Mouse (Mus musculus) CH12.LX (cell line): ENCODE data around the gene Trim39. TPM values are rescaled to one million over a fixed set of nuclear protein-coding genes. Genes with fewer than 3 reads are reported as not detected.

Experiments used
- DNase-seq: peaks from one replicate; pipeline ENCODE4 v3.0.0-alpha.2; 2013; ENCODE audit errors: extremely low read depth
- H3K27ac ChIP-seq: 2 replicates; pipeline ENCODE4 v1.5.1; 2012; ENCODE audit warnings: low read depth, mild to moderate bottlenecking, control low read depth, moderate library complexity; ENCODE audit not compliant: insufficient read depth
- H3K27me3 ChIP-seq: replicated peaks from 2 replicates; pipeline ENCODE3; 2012; ENCODE audit warnings: inconsistent platforms
- H3K36me3 ChIP-seq, 2 experiments: replicated peaks in 1 of 2; 2 replicates each; pipeline versions ENCODE3 to v1.6.1; 2012; ENCODE audit warnings: inconsistent platforms in 1 of 2, low read length in 1 of 2, mild to moderate bottlenecking in 1 of 2, mixed read lengths in 1 of 2, moderate library complexity in 1 of 2; ENCODE audit not compliant: control insufficient read depth in 1 of 2, insufficient read depth in 1 of 2
- H3K4me1 ChIP-seq, 2 experiments: 2 replicates each; pipeline ENCODE4 v1.6.1; 2012; ENCODE audit warnings: inconsistent platforms in 1 of 2, moderate library complexity in 1 of 2; ENCODE audit not compliant: insufficient read depth in 2 of 2, control insufficient read depth in 1 of 2
- H3K4me2 ChIP-seq: 2 replicates; pipeline ENCODE4 v1.6.1; 2012; ENCODE audit warnings: low read depth, mild to moderate bottlenecking, control low read depth; ENCODE audit not compliant: poor library complexity, insufficient read depth, severe bottlenecking
- H3K4me3 ChIP-seq, 3 experiments: fragments of 150-350 bp in 1 of 3; sonication (generic) in 1 of 3; replicated peaks in 1 of 3; 2 replicates each; pipeline versions ENCODE3 to v1.5.1; 2011 to 2012; ENCODE audit warnings: low read depth in 2 of 3, low read length in 2 of 3, mild to moderate bottlenecking in 2 of 3, moderate library complexity in 2 of 3, control low read depth in 1 of 3, improper control_type of control experiment in 1 of 3, inconsistent platforms in 1 of 3, mixed read lengths in 1 of 3; ENCODE audit not compliant: poor library complexity in 1 of 3
- H3K79me2 ChIP-seq: replicated peaks from 2 replicates; pipeline ENCODE4 v1.6.1; 2012; ENCODE audit warnings: mild to moderate bottlenecking, moderate library complexity; ENCODE audit not compliant: control insufficient read depth, poor library complexity, insufficient read depth, severe bottlenecking; ENCODE audit errors: extremely low read depth
- H3K9ac ChIP-seq: 2 replicates; pipeline ENCODE4 v1.6.1; 2012; ENCODE audit warnings: low read depth, mild to moderate bottlenecking, control low read depth, moderate library complexity; ENCODE audit not compliant: insufficient read depth
- H3K9me3 ChIP-seq: replicated peaks from 2 replicates; pipeline ENCODE3; 2012; ENCODE audit warnings: low read length, inconsistent platforms, mixed read lengths
- BHLHE40 ChIP-seq: IDR thresholded peaks from 2 replicates; pipeline ENCODE4 v1.6.1; 2011; ENCODE audit warnings: mild to moderate bottlenecking, low read depth, low read length, improper control_type of control experiment
- CHD1 ChIP-seq: IDR thresholded peaks from 2 replicates; pipeline ENCODE4 v1.6.1; 2012; ENCODE audit warnings: low read depth, low read length, improper control_type of control experiment, inconsistent platforms
- CTCF ChIP-seq, 2 experiments: IDR thresholded peaks in 1 of 2; conservative IDR thresholded peaks in 1 of 2; 2 replicates each; pipeline ENCODE4 v1.5.1; 2011 to 2012; ENCODE audit warnings: low read depth in 2 of 2, low read length in 2 of 2, improper control_type of control experiment in 1 of 2, inconsistent platforms in 1 of 2, mild to moderate bottlenecking in 1 of 2, moderate library complexity in 1 of 2
- E2F4 ChIP-seq: IDR thresholded peaks from 2 replicates; pipeline ENCODE4 v1.6.1; 2011; ENCODE audit warnings: low read depth, low read length, improper control_type of control experiment; ENCODE audit not compliant: insufficient replicate concordance
- ETS1 ChIP-seq: conservative IDR thresholded peaks from 2 replicates; pipeline ENCODE4 v1.6.1; 2012; ENCODE audit warnings: low read depth, mild to moderate bottlenecking, inconsistent platforms, low read length, improper control_type of control experiment, moderate library complexity
- GABPA ChIP-seq: IDR thresholded peaks from 2 replicates; pipeline ENCODE4 v1.6.1; 2012; ENCODE audit warnings: low read depth, low read length, improper control_type of control experiment, inconsistent platforms; ENCODE audit not compliant: insufficient replicate concordance
- HCFC1 ChIP-seq: IDR thresholded peaks from 2 replicates; pipeline ENCODE4 v1.6.1; 2012; ENCODE audit warnings: low read depth, mild to moderate bottlenecking, inconsistent platforms, low read length, improper control_type of control experiment
- JUN ChIP-seq: IDR thresholded peaks from 2 replicates; pipeline ENCODE4 v1.6.1; 2011; ENCODE audit warnings: low read depth, mild to moderate bottlenecking, low read length, improper control_type of control experiment, moderate library complexity; ENCODE audit not compliant: insufficient read depth
- MAFK ChIP-seq: IDR thresholded peaks from 2 replicates; pipeline ENCODE4 v1.6.1; 2011; ENCODE audit warnings: low read length, improper control_type of control experiment; ENCODE audit not compliant: insufficient replicate concordance
- MAX ChIP-seq: IDR thresholded peaks from 2 replicates; pipeline ENCODE4 v1.6.1; 2011; ENCODE audit warnings: low read length, improper control_type of control experiment
- MAZ ChIP-seq: IDR thresholded peaks from 2 replicates; pipeline ENCODE4 v1.6.1; 2012; ENCODE audit warnings: low read depth, mild to moderate bottlenecking, inconsistent platforms, low read length, improper control_type of control experiment, moderate library complexity
- MEF2A ChIP-seq: IDR thresholded peaks from 2 replicates; pipeline ENCODE4 v1.6.1; 2014; ENCODE audit warnings: low read depth, mild to moderate bottlenecking, inconsistent platforms, low read length, improper control_type of control experiment, borderline replicate concordance
- MXI1 ChIP-seq: IDR thresholded peaks from 2 replicates; pipeline ENCODE4 v1.6.1; 2011; ENCODE audit warnings: mild to moderate bottlenecking, low read depth, low read length, improper control_type of control experiment
- MYC ChIP-seq: IDR thresholded peaks from 2 replicates; pipeline ENCODE4 v1.6.1; 2011; ENCODE audit warnings: low read depth, mild to moderate bottlenecking, improper control_type of control experiment, low read length
- NELFE ChIP-seq: IDR thresholded peaks from 2 replicates; pipeline ENCODE4 v1.6.1; 2011; ENCODE audit warnings: low read depth, low read length, improper control_type of control experiment
- NRF1 ChIP-seq: IDR thresholded peaks from 2 replicates; pipeline ENCODE4 v1.6.1; 2014; ENCODE audit warnings: low read depth, mild to moderate bottlenecking, inconsistent platforms, low read length, improper control_type of control experiment, moderate library complexity
- RCOR1 ChIP-seq: conservative IDR thresholded peaks from 2 replicates; pipeline ENCODE4 v1.6.1; 2012; ENCODE audit warnings: low read depth, mild to moderate bottlenecking, inconsistent platforms, low read length, improper control_type of control experiment
- SIN3A ChIP-seq: IDR thresholded peaks from 2 replicates; pipeline ENCODE4 v1.6.1; 2012; ENCODE audit warnings: low read length, improper control_type of control experiment, inconsistent platforms
- TBP ChIP-seq: conservative IDR thresholded peaks from 2 replicates; pipeline ENCODE4 v1.6.1; 2011; ENCODE audit warnings: low read depth, low read length, improper control_type of control experiment
- USF1 ChIP-seq: IDR thresholded peaks from 2 replicates; pipeline ENCODE4 v1.6.1; 2014; ENCODE audit warnings: low read depth, mild to moderate bottlenecking, inconsistent platforms, low read length, improper control_type of control experiment
- ZMIZ1 ChIP-seq: IDR thresholded peaks from 2 replicates; pipeline ENCODE4 v1.6.1; 2012; ENCODE audit warnings: low read depth, mild to moderate bottlenecking, inconsistent platforms, low read length, improper control_type of control experiment
- dilution Hi-C: fragments of 300-500 bp; cut with MboI; formaldehyde crosslinking; loops from 2 replicates; pipeline ENCODE4 v1.14.3; 2020; ENCODE audit warnings: low sequenced_read_pairs; ENCODE audit not compliant: extremely low pct_unique_long_range_greater_than_20kb, extremely low pct_ligation_motif_present
- in situ Hi-C: fragments of 300-500 bp; cut with MboI; formaldehyde crosslinking; loops from 3 replicates; pipeline ENCODE4 v1.14.3; 2019; ENCODE audit warnings: low sequenced_read_pairs, low pct_ligation_motif_present, low pct_unique_long_range_greater_than_20kb, mixed read lengths
- polyA plus RNA-seq: library from polyadenylated mRNA; unstranded; fragments of >175 nt; gene quantifications from 2 replicates; pipeline ENCODE4 v1.2.1, GENCODE M21; 2012; ENCODE audit warnings: low read depth; ENCODE audit not compliant: insufficient read length
- total RNA-seq, 2 experiments: library from RNA; depleted of rRNA; stranded (reverse); fragments of 300-350 nt in 1 of 2; fragments of >200 nt in 1 of 2; gene quantifications; 2 replicates each; pipeline ENCODE4 v1.2.3; 2012 to 2014

Trim39 gene
- total and polyA plus RNA-seq, 3 experiments, result 10.4 to 14.2 (median 11.1) TPM

GRCm38 (mm10) chr17:36253087-36253600 is 18.9 kb downstream of the Trim39 start:
- no peaks in the 10 kb centered on the region for H3K27me3 ChIP-seq
- no peak overlapping the region for H3K27ac ChIP-seq
- DNase-seq, result no peak
- H3K4me1 ChIP-seq, result peaks cover 6 to 13% of the 10 kb centered on the region in 2 experiments
- no peaks in the 10 kb centered on the region; the same call in 1 of the 2 replicates for H3K79me2 ChIP-seq
- peaks cover 3 to 19% of the 10 kb centered on the region in 2 experiments for H3K36me3 ChIP-seq
- dilution Hi-C loops (no loop called here), in situ Hi-C loops (no loop called here)
- H3K4me3 ChIP-seq, result no peak overlapping the region
- no peak for TF ChIP-seq ETS1
- TF ChIP-seq MEF2A, result no peak
- TF ChIP-seq MAFK, result no peak
- TF ChIP-seq NRF1, result no peak
- no peak for TF ChIP-seq MAX
- no peak for TF ChIP-seq RCOR1
- TF ChIP-seq MXI1, result no peak
- H3K4me2 ChIP-seq, result no peak overlapping the region
- H3K9me3 ChIP-seq, result no peaks in the 10 kb centered on the region
- no peak overlapping the region for H3K9ac ChIP-seq

- TF ChIP-seq BHLHE40 (peak; percentile 54), ETS1 (no peak)
- Histone ChIP-seq H3K9me3 (no peaks in the 10 kb centered on the region), H3K27me3 (no peaks in the 10 kb centered on the region), H3K79me2 (no peaks in the 10 kb centered on the region; the same call in 1 of the 2 replicates), H3K36me3 (peaks cover 3 to 19% of the 10 kb centered on the region in 2 experiments), H3K4me3 (peak overlapping the region in 2 of 3 experiments; percentile 12 to 14), H3K9ac (no peak overlapping the region), H3K4me1 (peaks cover 6 to 9% of the 10 kb centered on the region in 2 experiments), H3K27ac (no peak overlapping the region), H3K4me2 (peak overlapping the region; percentile 48)
- DNase-seq, result no peak
- in situ Hi-C loops, result no loop called here
- dilution Hi-C loops, result no loop called here
Measured at GRCm38 (mm10) chr17:36252250-36252876, 19.7 kb downstream of the Trim39 start.

- Histone ChIP-seq H3K4me3 (no peak overlapping the region), H3K27ac (no peak overlapping the region), H3K9ac (no peak overlapping the region), H3K36me3 (no peaks in the 10 kb centered on the region), H3K4me2 (no peak overlapping the region), H3K9me3 (no peaks in the 10 kb centered on the region), H3K79me2 (no peaks in the 10 kb centered on the region), H3K4me1 (no peaks in the 10 kb centered on the region), H3K27me3 (no peaks in the 10 kb centered on the region)
- in situ Hi-C loops, result no loop called here
- dilution Hi-C loops, result no loop called here
- no peak for DNase-seq
- TF ChIP-seq MAX, result no peak
- TF ChIP-seq JUN, result no peak
- no peak for TF ChIP-seq MAZ
- no peak for TF ChIP-seq TBP
- no peak for TF ChIP-seq CTCF (conservative IDR thresholded peaks at IDR 0.05 in 1 of 2, IDR thresholded peaks at IDR 0.05 in 1 of 2; ENCODE audit: low read depth in 2 of 2, low read length in 2 of 2)
- TF ChIP-seq SIN3A, result no peak
- no peak for TF ChIP-seq MAFK
- no peak for TF ChIP-seq ETS1
- TF ChIP-seq E2F4, result no peak
- TF ChIP-seq USF1, result no peak
- TF ChIP-seq HCFC1, result no peak
- TF ChIP-seq NELFE, result no peak
- no peak for TF ChIP-seq GABPA
- no peak for TF ChIP-seq CHD1
- no peak for TF ChIP-seq MXI1
- TF ChIP-seq ZMIZ1, result no peak
- TF ChIP-seq MYC, result no peak
Measured at GRCm38 (mm10) chr17:36248886-36249285, 23.2 kb downstream of the Trim39 start.
